16 mouse cellular contexts compared by ENCODE assay signal in genomic region chr15:52961491-52961890, GRCm38 (mm10).
"Had no signal": no experiment of that assay in that cellular context is flagged by ENCODE, and none has a peak within 500 bp of the region (broad histone marks: within the 10 kb centered on the region; RNA-seq: fewer than 3 reads in every experiment).

No protein-coding gene starts in this region.

- H3K4me2 ChIP-seq: limb, embryonic 13.5 days; liver, embryonic 11.5 days; liver, embryonic 15.5 days; lung, embryonic 14.5 days; midbrain, embryonic 11.5 days; midbrain, embryonic 15.5 days; neural tube, embryonic 12.5 days had no signal

- H3K27me3 ChIP-seq: limb, embryonic 13.5 days; liver, embryonic 15.5 days; megakaryocyte, embryonic 14.5 days; midbrain, embryonic 15.5 days; neural tube, embryonic 12.5 days had no signal

- ATAC-seq: midbrain, embryonic 15.5 days had no signal

- H3K9me3 ChIP-seq: limb, embryonic 13.5 days; liver, embryonic 15.5 days; midbrain, embryonic 15.5 days; neural tube, embryonic 12.5 days had no signal

- H3K9ac ChIP-seq: limb, embryonic 13.5 days; liver, embryonic 15.5 days; lung, embryonic 14.5 days; midbrain, embryonic 15.5 days; neural tube, embryonic 12.5 days had no signal

- H3K4me3 ChIP-seq: layer of hippocampus, adult 2 months; limb, embryonic 13.5 days; liver, embryonic 15.5 days; megakaryocyte, embryonic 14.5 days; midbrain, embryonic 15.5 days; neural tube, embryonic 12.5 days had no signal

- H3K4me1 ChIP-seq: limb, embryonic 13.5 days; liver, embryonic 15.5 days; megakaryocyte, embryonic 14.5 days; midbrain, embryonic 15.5 days had no signal

- DNase-seq: kidney, adult 9 months; kidney, postnatal 4 days; lung, embryonic 14.5 days; lung, postnatal 10 days; right cerebral cortex, postnatal 4 days; thymus, postnatal 36 days had no signal

- H3K36me3 ChIP-seq: limb, embryonic 13.5 days; liver, embryonic 15.5 days; midbrain, embryonic 15.5 days; neural tube, embryonic 12.5 days had no signal

- H3K27ac ChIP-seq: kidney, postnatal 0 days; layer of hippocampus, adult 2 months; limb, embryonic 13.5 days; liver, embryonic 15.5 days; macrophage; midbrain, embryonic 15.5 days; neural tube, embryonic 12.5 days had no signal
